Mouse (Mus musculus) urinary bladder, adult 2 months (tissue): Measurements from ENCODE around the gene Uggt2. TPM values are rescaled to one million over a fixed set of nuclear protein-coding genes. Genes with fewer than 3 reads are reported as not detected.
"Not testable (repeated sequence)": the region's sequence is repeated elsewhere in the genome, so short reads cannot be mapped to it uniquely, and the experiment has no call there.

ENCODE experiments used
- DNase-seq: peaks from one replicate; pipeline ENCODE4 v3.0.0; 2022; ENCODE audit warnings: low spot score
- polyA plus RNA-seq: library from polyadenylated mRNA; depleted of rRNA; stranded (reverse); fragments of >200 nt; gene quantifications from 2 replicates; pipeline ENCODE4 v1.2.3, GENCODE M21; 2012

The Uggt2 gene
- polyA plus RNA-seq, 1 experiment: 12.9 TPM

DNA sequence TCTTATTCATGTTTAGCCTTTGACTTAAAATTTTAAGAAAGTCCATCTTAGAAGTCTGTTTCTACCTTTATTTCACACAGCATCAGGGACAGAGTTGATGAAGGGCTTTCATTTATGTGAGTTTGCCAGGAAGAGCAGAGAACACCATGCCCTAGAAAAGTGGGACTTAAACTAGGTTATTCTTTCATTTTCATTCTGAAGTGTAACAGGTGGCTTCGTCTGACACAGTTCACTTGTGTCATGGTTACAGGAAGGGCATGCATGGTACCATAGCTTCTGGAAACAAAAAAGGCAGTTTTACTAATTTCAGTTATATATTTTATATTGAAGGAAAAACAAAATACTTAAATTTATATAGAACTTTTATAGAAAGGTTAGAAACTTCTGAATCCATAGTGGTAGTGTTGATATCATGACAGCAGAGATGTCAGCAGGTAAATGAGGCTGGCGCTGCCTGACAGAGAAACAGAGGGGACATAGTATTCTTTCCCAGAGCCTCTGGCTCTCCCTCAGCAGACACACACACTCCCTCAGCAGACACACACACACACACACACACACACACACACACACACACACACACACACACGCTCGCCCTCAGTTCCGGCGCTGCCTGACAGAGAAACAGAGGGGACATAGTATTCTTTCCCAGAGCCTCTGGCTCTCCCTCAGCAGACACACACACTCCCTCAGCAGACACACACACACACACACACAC, 117.4 kb downstream of the Uggt2 start:
- DNase-seq: not testable (repeated sequence)

DNA sequence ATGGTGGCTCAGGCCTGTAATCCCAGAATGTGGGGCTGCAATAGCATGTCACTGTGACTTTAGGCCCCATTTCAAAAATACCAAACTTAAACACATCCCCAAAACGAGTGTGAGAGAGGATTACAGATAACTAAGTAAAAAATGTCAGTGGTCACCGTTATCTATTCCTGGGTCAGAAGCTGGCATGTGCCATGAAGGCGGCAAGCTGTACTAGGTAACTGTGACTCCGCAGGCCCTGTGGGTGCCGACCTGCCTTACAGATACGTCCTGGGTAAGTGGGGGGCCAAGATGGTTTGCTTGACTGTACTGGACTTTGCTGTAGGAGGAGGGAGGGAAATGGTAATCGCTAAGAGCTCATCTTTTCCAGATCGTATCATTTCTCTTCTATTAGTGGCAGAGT, 118.3 kb downstream of the Uggt2 start:
- DNase-seq: no peak

DNA sequence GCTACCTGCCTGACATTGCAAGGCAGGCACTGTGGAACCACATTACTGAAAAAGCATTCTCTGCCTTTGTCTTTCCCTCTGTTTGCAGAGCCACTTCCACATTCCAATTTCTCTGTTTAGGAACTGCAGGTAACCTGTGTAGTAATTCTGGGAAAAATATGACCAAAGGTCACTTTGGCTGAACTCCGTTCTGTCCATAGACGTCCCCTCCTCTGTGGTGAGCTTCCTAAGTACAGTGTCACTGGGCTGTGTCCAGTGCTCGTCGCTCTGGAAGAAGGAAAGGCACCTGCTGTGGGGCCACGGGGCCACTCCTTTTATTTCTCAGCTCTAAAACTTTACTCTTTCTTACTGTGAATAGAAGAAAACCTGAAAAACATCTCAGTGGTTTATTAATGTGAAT, 118.9 kb downstream of the Uggt2 start:
- no peak for DNase-seq

DNA sequence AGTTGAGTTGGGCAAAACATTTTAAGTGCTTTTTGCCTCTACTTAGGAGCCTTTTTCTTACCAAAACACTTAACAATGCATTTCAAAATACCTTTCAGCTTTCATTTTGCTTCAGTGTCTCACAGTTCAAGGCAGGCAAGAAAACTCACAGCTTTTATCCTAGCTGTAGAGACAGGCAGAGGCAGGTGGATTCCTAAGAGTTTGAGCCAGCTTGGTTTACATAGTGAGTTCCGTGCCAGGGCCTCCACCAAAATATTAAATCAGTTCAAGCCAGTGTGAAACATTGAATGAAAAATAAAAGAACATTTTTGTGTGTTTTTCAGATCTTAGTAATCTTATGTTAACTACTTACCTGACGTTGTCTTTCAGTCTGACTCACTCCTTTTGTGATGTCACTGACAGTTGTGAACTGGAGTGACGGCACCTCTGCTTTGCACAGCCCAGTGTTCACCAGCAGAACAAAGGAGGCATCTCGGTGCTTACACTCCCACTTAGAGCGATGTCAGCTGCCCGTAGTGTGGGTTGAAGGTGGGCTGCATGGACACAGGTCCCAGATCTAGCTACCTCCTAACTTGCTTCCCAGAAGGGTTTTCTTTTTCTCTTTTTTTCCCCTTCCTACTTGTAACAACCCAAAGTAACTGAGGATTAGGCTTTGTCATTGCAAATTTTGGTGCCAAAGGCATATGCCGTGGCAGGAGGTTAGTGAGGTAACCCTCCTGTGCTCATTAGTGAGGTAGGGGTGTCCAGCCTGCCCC, 119.5 kb downstream of the Uggt2 start:
- no peak for DNase-seq

GRCm38 (mm10) chr14:118977136-118977816, 122.0 kb downstream of the Uggt2 start:
- no peak for DNase-seq

DNA sequence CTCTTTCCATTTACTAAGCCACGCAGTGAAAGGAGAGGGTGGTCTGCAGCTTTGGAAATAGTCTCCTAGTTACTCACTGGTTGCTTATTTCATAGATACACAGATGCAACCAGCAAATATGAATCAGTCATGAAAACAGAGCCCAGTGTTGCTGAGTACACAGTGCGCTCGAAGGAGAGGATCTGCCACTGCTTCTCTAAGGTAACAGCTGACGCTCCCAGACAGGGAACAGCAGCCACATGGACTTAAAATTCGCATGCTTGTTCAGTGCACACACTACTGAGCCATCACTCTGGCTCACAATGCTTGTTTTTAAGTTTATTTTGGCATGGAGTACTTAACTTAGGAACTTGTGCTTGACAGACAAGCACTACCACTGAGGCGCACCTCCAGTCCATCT, 127.0 kb downstream of the Uggt2 start:
- no peak for DNase-seq

DNA sequence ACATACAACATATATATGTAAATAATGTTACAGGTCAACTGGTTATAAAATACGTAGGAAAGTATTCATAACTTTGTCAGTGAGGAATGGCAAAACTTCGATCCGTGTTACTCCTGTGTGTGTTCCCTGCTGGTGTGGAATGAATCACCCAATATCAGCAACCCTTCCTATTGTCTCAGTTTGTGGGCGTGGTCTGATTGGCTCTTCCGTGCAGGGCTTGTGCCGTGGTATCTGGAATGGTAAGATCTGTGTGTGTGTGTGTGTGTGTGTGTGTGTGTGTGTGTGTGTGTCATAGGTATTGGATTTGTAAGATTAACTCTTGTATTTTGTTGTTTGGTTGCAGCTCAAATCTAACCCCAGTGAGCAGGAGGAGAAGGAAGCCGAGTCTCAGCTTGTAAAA, 131.6 kb downstream of the Uggt2 start:
- DNase-seq: no peak

DNA sequence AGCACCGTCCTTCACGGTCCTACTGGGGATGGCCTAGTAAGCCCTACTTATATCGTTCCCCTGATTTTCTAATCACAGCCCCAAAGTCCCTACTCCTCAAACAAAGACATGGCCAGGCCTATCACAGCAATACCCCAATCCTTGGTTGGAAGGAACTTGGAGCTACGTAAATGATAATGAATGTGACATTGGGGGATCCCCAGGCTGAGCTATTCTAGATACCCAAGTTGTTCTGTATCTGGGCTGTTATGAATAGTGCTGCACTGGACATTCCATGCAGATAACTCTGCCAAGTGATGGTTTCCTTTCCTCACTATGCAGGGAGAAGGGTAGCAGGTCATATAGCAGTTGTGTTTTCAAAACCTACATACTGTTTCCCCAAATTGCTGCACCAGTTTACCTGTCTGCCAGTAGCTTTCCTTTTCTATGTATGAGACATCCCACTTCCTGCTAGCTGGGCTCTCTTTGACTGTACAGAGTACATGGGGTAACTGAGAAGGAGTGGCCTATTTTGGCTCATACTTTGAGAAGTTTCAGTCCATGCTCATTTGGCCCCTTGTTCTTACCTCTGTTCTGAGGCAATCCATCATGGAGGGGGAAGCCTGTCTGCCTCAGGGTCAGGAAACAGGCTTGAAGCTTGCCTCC, 133.8 kb downstream of the Uggt2 start:
- DNase-seq: no peak

DNA sequence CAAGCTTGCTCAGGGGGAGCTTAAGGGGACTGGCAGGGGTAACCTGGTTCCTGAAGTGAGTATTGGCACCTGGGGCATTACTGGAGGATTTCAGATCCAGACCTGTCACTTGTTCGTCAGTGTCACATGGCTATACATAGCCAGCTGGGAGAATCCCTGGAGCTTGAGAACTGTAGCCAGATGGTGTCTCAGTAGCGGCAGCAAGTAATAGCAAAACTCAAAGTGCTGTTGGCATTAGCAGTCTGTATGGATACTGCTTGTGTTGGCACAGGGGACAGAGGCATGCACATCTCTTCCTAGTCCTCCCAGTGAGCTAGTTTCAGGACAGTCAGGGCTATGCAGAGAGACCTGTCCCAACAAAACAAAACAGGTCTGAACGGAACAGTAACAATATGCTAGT, 141.2 kb downstream of the Uggt2 start:
- DNase-seq: no peak

GRCm38 (mm10) chr14:118951912-118952583, 147.2 kb downstream of the Uggt2 start:
- no peak for DNase-seq

DNA sequence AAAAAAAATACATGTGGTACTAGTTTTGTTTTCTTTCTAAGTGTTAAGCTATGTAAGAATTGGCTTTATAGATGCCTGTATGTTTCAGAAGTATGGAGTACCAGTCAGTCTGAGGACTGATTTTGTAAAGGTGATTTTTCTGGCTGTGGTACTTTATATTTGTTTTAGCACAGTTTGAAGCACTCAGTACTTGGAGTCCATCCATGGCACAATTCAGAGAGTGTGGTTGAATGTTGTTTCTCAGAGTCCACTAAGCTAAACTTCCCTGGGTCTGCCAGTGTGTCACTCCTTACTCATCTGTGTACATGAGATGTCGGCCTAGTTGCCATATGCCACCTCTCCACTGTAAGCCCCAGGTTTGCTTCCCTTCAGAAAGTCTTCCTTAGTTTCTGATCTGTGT, 150.4 kb downstream of the Uggt2 start:
- no peak for DNase-seq

DNA sequence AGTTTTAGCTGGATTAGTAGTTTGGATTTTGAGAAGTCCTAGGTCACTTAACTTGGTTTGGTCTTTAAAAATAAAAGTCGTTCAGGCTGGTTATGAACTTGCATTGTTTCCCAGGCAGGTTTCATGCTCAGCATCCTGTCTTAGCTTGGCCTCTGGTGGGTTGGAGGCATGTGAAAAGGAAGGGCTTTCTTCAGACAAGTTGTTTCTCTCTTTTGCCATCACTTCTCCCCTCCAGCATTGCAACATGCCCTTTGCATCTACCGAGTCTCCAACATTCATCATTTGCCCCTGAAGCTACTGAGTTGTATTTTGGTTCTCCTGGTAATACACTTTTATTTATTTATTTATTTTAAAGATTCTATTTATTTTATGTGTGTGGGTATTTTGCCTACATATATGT, 154.5 kb downstream of the Uggt2 start:
- no peak for DNase-seq

DNA sequence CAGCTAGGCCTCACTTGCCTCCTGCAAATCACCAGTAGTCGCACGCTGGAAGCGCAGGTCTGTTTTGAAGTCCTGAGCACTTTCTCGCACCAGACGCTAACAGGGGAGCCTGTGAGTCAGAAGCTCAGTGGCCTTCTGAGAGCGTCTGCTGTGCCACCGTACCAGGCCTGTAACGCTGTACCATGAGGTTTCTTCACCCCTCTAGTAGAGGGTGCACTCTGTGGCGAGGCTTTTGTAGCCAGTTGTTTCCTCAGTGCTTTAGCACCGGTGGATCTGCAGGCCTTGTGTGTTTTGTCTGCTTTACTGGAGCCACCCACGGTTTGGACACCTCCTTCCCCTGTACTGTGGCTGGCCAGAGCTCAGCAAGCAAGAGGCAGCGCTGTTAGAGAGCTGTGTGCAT, 157.2 kb downstream of the Uggt2 start:
- no peak for DNase-seq

GRCm38 (mm10) chr14:118940796-118941495, 158.3 kb downstream of the Uggt2 start:
- no peak for DNase-seq

DNA sequence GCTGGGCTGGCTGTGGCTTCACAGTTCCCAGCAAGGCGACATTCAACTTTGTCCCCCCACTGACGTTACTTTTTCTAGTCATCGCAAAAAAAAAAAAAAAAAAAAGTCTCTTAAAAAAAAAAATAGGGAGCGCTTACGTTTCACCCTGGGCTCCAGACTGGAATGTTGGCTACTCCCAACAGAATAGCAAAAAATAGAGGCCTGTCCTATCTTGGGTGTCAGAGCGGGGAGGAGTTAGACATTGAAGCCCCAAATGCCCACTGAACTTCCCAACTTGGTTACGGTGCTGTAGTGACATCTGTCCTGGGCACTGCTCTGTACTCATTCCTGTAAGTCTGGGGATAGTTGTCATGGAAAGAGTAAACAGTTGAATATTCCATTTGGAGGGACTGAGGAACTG, 160.7 kb downstream of the Uggt2 start:
- no peak for DNase-seq

DNA sequence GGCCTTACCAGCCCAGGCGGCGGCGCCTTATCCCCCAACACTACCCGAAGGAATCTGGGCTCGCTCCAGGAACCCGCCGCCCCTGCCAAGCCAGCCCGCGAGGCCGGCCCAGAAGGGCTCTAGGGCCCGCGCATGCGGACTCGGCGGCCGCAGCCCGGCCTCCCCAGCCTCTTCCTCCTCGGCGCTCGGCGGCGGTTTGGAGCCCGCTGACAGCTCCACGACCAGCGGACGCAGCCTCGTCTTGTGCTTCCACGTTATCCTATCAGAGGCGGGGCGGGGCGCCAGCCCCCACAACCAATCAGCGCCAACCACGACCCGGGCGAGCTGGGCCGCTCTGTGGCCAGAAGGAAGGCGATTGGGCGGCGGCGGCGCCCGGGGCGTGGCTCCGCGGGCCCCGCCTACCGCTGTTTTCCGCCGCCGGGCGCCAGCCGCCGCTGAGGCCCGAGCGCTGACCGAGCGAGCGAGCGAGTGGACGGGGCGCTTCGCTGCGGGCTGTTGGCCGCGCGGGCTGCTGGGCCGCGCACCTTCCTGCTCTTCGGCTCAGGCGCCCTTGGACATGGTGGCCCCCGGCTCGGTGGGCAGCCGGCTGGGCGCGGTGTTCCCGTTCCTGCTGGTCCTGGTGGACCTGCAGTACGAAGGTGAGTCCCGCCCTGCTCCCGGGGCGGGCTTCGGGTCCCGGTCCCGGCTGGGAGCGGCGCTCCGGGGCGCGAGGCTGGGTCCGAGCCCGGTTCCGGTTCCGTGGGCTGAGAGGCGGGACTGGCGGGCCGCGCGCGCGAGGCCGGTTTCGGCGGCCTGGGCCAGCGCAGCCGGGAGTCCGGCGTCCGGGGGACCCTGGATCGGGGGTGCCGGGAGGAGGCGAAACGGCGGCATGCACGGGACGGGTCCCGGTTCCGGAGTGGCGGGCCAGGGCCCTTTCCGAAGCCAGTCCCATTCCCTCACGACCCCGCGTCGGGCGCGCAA, 161.4 kb downstream of the Uggt2 start, which contains the start of gene Dnajc3:
Dnajc3 (plus strand) TSS at position 444 of the 960 bp plus-strand sequence.
- peak; percentile 99 for DNase-seq

DNA sequence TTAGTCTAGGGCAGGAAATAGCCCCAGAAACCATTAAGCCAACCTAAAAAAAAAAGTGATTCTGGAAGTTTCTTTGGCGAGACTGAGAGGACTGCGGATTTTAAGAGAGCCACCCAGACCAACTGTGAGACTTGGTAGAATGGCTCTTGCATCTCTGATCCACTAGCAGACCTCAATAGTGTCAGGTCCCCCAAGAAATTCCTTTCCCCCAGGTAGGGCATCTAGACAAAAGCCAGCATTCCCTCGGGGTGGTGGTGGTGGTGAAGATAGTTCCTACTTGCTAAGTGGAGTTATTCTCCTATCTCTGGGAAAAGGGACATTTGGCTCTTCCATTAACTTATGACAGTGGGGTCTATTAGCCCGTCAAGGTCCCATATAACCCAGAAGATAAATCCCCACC, 162.3 kb downstream of the Uggt2 start:
- no peak for DNase-seq

- DNase-seq: no peak
Measured at GRCm38 (mm10) chr14:118936236-118936635, 163.0 kb downstream of the Uggt2 start.
